Mouse (Mus musculus): ENCODE measurements at regions not wholly inside any gene's neighbourhood (a gene's known extent, or its start where the extent isn't known, plus 50 kb on each side); places are given as distances from the start of the nearest gene placed in this dataset.

DNA sequence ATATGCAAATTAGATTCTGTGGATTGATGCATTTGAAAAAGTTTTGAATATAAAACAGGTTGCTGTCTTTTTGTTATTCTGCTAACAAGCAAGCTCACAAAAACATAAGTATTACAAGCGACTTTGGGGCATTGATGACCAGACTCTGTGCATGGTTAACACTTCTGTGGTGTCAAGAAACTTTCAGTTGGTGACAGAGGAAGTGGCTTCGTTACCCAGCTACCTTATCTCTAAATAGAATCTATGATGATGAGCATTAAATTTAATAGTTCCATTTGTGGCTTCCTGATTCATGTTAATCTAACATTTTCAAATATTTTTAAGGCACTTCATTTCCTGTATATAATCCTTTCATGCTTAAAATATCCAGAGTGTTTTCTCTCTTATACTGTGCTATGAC, 100.8 kb downstream of the Tm2d1 start:
- DNase-seq (ENCODE audit: low spot score in 2 of 2): no peak

DNA sequence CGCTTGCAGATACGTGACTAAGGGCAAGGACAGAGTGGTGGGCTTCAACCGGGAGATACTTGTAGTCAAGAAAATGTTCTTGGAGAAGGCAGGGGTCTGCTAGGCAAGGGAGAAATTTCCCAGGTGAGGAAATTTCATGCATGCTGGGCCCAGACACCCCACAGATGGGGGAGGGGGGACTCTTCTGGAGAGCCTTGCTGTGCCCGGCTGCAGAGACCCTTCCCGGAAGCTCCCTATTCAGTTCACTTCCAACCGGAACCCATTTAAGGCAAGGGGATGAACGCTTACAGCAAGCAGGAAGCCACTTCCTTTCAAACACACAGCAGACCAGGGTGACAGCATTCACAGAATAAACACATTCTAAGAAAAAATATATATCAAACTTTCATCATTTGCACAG, 124.8 kb downstream of the Tm2d1 start:
- DNase-seq (ENCODE audit: low spot score in 2 of 2): no peak

DNA sequence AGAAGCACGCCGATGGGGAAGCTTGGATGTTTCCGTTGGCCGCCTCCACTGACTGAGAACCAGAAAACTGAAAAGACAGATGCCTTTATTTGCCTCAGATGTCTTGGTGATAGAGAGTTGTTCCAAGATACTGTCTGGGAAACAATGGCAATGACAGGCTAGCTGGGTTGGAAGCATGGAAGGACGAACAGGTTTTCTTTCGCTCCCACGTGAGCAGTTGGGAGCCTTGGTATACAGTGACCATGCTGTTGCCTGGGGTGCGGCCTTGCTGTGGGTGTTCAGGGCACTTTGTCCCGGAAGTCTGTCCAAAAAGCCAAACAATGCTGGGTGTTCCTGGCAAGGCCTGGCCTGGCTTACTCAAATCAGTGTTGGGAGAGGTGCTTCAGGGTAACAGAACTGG, 125.4 kb downstream of the Tm2d1 start:
- peak; percentile 9 to 15 for DNase-seq (ENCODE audit: low spot score in 2 of 2)

DNA sequence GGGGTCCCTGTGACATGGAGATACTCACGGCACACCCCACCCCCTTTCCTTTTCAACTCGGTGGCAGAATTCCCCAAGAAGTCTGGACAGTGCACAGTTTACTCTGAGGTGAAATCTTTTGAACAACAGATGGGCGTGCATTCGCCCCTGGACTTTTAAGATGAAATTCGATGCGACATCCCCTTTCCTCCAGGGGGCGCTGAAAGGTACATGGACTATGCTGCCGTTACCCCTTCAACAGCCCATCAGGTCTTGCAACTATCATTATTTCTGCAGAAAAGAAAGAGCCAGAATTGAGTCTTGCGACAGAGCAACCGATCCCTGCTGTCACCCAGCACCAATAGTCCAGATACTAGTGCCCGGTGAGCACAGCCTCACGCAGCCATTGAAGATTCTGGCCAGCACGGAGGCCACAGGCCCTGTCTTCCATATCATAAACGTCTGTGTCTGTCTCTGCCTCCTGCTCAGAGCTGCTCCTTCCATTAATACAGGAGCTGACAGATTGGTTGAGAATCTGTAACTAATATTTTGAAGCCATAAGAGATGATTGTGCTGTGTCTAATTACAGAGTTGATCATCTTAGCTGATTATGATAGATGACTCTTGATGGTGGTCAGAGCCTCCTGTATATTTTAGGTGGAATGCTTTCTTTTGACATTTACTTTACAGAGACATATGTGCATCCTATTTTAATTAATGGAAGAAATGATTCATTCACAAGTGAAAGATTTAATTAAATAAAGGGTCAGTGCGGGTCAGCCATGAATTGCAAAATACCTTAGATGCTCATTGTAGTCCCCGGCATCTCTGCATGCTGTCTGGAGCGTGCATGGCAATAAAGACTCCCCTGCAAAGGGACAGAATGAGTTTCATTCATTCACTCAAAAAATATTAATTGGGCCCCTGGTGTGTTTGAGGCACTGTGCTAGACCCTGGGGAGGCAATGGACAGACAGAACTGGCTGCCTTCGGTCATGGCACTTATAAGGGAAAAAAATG, 128.0 kb downstream of the Tm2d1 start:
- peak in 1 of 2 experiments; percentile 28 for DNase-seq (ENCODE audit: low spot score in 2 of 2)

DNA sequence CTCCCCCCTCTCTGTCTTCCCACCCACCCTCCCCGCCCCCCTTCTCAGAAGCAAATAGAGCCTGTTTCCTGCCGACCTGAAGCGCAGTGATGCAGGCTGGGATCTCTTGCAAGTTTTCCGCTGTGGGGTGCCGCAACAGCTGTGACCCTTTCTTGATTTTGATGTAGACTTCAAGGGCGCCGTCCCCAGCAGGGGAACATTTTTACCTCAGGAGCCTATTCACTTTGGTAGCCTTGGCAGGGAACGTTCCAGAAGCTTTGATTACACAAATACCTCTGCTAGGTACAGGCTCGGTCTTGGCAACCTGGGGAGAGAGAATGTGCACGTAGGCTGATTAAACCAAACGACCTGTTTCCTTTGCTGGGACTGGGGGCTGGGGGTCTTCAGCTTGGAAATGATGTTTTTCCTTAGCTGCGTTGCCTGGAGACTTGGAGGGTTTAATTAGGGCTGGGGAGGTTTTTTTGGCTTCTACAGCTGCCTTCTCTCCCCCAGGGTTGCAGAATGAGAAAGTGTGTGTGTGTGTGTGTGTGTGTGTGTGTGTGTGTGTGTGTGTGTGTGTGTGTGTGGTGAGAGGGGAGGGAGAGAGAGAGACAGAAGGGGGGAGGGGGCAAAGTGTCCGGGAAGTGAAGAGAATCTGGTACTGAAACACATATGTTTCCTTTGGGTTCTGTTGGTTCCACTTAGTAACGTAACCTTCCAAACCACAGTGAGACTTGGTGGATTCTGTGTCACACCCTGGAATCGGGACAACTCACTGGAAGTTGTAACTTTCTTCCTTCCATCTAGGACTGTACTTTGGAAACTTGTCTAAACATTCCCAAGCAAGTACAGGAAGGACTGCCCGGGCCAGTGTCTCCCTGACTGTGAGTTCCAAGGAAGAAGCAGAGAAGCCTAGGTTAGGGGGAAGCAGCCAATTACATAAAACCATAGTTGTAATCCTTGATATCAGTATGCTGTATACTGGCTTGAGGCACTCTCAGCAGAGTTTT, 138.9 kb downstream of the Tm2d1 start:
- peak; percentile 22 to 32 for DNase-seq (ENCODE audit: low spot score in 2 of 2)

DNA sequence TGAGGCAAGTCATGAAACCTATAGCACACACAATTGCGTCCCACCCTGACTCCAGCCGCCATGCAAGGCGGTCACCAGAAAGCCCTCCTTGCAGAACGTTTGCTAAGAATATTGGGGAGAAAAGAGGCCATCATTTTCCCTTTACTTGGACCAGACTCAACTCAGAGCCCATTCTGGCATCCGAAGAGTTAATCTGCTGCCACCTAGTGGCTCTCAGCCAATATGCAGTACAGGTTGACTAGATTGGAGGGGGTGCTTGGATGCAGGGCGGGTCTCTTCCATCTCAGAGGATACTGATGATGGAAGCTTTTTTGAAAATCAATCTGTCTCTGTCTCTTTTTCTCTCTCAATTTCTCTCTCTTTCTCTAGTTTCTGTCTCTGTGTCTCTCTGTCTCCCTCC, 139.6 kb downstream of the Tm2d1 start:
- DNase-seq (ENCODE audit: low spot score in 2 of 2): peak; percentile 10 to 38

DNA sequence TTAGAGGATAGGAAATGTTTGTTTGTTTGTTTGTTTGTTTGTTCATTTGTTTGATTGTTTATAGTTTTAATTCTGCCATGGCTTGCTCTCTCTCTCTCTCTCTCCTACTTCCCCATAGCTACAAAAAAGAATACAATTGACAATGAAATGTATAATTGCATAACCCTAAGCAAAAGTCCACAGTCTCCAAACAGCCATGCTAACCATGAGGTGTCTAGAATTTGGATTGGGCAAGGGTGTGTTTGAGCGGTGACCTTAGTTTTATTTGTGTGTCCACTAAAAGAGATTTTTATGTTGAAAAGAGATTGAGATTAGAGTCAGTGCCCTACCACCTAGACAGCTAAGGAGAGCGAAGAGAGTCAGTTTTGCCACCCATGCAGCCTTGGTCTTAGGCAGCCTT, 141.2 kb downstream of the Tm2d1 start:
- DNase-seq (ENCODE audit: low spot score in 2 of 2): no peak

DNA sequence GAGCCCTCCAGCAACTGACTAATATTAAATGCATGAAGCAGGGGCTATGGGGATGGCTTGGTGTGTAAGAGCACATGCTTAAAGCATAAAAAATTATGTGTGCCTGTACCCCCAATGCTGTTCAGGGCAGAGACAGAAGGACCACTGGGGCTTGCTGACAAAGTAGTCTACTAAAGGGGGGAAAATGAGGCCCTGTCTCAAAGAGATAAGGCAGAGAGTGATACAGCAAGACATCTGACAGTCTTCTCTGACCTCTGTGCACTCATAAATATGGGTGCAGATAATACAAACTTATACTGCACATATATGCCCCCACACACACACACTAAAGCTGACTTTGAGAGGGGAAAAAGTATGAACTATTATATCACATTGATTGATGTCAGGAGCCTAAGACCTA, 142.8 kb downstream of the Tm2d1 start:
- DNase-seq (ENCODE audit: low spot score in 2 of 2): no peak

DNA sequence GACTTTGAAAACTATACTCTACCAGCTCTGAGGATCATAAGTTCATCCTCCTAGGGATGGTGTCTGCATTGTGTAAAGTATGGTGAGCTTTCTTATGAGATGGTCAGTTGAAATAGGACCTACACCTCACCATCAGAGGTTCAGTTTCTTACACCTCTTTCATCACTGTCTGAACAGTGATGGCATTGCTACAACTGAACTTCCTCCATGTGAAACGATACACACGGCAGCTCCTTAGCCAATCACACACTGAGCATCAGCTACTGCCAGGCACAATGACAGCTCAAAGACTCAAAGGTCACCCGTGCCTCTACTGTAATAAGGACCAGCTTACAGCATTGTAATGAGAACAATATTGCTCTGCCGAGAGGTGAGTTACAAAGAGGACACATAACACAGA, 145.0 kb downstream of the Tm2d1 start:
- no peak for DNase-seq (ENCODE audit: low spot score in 2 of 2)

DNA sequence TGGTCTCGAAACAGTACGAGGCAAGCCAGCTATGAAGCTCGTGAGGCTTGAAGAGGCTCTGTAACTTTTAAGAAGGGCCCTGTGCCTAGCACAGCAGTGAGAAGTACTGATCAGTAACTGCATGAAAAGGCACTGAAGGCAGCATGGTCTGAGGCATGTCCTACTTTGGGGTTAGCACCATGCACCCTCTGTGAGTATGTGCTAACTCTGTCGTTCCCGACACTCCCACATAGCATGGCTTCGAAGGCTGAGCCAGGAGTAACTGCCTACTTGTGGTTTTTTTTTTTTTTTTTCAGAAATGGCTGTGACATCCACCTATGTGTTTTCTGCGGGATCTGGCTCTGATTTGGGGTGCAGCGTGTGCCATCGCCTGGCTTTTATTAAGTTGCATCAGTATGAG, 145.6 kb downstream of the Tm2d1 start:
- DNase-seq (ENCODE audit: low spot score in 2 of 2): no peak

DNA sequence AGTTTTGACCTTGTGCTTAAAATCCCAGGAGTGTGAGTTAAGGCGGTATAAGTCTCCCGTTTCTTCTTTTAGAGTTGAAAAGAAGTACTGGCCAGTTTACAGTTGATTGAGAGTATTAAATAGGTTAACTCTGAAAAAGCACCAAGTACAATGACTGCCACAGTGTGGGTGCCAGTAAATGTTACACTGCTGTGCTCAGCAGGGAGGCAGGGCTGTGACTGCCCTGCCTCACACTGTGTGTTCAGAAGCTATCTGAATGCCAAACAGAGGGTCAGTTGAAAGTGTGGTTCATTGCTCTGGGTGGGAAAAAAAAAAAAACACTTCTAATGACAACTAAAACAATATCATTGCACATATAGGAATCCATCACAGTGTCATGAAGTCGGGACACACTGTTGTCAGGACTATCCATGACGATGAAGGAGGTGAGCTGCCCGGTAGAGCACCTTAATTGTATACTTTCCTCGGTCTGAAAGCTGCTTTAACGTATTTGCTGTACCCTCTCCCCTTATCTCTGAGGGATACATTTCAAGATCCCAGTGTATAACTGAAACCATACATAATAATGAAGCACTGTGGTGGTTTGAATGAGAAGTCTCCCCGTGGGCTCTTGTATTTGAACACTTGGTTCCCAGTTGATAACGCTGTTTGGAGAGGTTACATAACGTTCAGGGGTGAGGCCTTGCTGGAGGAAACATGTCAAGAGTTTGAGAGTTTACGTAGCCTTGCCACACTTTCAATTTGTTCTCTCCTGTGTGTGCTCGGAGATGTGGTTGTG, 146.9 kb downstream of the Tm2d1 start:
- DNase-seq (ENCODE audit: low spot score in 2 of 2): no peak

DNA sequence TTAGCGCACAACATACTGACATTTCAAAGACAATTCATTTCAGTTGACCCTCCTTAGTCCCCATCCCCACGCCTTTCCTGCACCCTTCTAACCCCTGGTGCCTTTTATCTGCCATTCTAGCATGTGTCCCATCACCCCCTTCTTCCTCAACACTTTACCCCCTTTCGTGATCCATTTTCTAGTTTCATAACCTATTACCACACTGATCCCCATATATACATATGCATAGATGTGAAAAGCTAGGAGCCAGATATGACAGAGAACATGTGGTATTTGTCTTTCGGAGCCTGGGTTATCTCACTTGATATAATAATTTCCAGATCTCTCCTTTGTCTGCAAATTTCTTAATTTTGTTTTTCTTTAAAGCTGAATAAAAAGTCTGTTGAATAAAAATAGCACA, 154.9 kb downstream of the Tm2d1 start:
- no peak for DNase-seq (ENCODE audit: low spot score in 2 of 2)

DNA sequence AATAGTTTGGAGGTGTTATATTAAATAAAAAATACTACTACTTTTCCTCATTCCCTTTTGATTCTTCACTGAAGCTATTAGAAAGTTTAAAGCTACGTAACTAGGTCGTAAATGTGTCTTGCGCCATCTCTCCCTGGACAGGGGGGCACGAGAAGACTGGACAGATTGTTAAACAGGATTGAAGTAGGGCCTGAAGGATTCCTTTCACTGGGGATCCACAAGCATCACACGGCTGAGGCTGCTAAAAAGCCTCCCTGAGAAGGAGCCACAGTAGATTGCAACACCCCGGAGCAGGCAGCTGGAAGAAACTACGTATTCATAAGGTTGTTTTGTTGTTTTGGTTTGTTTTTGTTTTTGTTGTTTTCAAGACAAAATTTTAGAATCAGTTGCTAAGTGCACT, 158.7 kb downstream of the Tm2d1 start:
- no peak for DNase-seq (ENCODE audit: low spot score in 2 of 2)

DNA sequence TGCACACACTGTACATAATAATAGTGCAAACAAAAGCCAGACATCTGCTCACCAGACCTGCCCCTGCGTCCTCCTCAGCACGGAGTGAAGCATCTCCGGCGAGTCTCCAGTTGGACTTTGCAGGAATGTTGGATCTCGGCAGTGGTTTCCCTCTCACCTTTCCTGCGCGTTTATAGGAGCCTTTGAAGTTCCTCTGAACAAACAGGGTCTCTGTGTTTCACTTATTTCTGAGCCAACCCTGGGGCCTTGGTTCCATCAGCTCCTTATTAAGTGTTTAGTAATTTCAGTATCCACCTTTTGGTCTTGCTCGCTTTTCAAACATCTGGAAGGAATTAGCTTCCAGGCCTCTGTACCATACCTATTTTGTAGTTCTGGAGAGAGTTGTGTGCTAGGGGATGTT, 159.7 kb downstream of the Tm2d1 start:
- no peak for DNase-seq (ENCODE audit: low spot score in 2 of 2)

DNA sequence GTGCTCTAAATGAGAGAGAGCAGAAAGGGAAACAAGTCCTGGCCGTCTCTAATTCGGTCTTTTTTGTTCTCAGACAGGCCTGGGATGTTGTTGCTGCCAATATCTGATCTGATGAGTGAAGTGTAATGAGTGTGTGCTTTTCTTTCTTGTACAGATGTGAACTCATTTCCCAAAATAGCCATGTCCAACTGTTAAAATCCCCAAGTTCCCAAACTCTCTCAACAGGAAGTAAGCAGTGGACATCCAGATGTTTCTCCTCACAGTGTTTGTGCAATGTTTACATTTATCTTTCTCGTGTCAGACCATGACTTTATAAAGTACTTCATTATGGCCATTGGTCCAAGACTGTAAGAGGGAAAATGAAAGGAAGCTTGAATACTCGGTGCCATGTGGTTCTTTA, 161.5 kb downstream of the Tm2d1 start:
- no peak for DNase-seq (ENCODE audit: low spot score in 2 of 2)

DNA sequence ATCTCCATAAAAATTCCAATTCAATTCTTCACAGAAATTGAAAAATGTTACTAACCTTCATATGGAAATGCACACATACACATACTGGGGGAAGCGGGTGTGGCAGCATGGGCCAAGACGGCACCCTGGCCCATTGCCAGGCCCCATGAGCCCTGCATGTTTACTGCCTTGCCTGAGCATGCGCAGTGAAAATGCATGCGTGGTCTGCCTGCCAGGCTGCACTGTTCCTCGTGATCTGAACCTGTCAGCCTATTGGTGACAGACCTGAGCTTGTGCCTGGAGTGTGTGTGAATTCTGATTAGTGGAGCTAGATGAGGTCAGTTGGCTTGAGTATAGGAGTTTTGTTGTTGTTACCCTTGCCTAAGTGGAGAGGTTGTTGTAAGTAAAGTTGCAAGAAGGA, 167.9 kb downstream of the Tm2d1 start:
- no peak for DNase-seq (ENCODE audit: low spot score in 2 of 2)

DNA sequence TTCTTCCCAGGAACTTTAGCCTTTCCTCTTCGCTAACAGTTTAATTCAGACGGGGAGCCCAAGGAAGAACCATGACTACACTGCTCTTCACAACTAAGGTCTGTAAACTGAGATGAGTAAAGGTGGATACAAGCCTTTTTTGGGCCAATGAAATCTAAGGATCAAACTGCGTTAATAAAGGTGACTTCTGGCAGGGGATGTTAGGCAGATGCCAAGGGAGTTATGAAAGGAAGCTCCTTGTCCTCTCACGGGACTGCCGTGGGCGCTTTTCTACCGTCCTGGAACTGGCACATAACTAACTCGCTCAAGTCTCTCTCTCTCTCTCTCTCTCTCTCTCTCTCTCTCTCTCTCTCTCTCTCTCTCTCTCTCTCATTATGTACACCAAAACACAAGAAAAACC, 175.7 kb downstream of the Tm2d1 start:
- DNase-seq (ENCODE audit: low spot score in 2 of 2): no peak

DNA sequence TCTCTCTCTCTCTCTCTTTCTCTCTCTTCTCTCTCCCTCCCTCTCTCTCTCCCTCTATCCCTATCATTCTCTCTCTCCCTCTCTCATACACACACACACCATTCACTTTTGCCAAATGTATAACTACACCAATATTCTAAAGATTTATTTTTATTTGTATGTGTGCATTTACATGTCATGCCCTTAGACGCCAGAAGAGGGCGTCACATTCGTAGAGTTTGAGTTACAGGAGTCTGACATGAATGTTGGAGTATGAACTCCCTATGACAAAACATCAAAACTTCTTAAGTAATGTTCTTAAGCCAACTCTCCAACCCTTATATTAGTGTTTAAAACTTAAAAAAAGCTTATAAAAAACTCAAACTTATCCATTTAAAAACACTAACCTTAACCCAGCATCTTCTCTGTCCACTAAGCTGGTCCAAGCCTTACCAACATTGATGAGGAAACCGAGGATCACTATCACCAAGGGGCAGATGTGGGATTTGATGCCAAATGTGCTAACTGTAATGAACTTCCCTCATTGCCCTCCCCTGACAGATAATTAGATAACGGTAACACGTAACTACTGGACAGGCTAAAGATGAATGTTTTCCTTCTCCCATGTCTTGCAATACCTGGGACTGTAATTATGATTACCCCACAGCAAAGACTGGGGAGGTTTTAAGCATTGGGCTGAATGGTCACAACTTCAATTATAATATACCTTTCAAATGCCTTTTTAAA, 176.7 kb downstream of the Tm2d1 start:
- DNase-seq (ENCODE audit: low spot score in 2 of 2): no peak

DNA sequence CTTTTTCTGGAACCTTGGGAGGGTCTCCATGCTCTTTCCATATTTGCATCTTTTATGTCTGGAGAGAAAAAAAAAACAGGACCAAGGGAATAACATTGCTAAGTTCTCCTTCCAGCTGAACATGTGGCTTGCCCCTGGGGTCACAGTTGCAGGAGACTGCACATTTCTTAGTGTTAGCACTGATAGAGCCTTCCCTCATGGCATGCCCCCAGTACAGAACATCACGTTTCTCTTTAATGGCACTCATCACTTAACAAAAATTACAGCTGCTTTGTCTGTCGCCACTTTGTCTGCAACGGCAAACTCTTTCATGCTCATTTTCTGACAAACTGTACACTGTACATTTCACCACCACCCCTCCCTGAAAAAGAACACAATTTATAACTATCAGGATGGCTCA, 180.0 kb downstream of the Tm2d1 start:
- DNase-seq (ENCODE audit: low spot score in 2 of 2): no peak

DNA sequence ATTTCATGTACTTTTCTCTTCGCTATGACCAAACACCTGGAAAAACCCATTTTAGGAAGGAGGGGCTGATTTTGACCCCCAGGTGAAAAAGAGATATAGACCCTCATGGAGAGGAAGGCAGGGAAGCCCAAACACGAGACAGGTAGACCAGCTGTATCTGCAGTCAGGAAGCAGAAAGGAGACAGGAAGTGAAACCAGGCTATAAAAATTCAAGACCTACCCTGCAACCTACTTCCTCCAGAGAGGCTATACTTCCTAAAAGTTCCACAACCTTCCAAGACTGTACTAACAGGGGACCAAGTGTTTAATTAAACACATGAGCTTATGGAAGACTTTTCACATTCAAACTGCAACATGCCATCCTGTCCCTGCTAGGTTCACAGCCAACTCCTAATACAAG, 180.9 kb downstream of the Tm2d1 start:
- no peak for DNase-seq (ENCODE audit: low spot score in 2 of 2)

DNA sequence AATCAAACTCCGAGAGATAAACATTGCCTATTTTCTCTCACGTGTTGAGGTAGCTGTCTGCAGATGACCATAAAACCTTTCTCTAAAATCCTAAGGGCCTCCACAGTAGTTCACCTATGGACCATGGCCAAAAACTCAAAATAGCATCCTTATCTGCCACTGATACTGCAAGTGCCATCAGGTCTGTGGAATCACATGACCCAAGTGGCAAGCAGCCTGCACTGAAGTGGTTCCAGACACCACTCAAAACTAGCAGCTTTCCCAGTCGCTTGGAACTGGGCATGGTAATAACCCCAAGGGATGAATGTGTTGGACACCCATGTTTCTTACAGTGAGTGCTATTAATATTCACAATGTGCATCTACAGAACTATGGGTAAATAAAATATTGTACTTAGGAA, 182.0 kb downstream of the Tm2d1 start:
- no peak for DNase-seq (ENCODE audit: low spot score in 2 of 2)
